Mouse (Mus musculus) erythroblast, adult 5-6 weeks (primary cell): ENCODE results near the gene Ripk3. TPM values are rescaled to one million over a fixed set of nuclear protein-coding genes. Genes with fewer than 3 reads are reported as not detected.

Experiments
- ATAC-seq: replicated peaks from 2 replicates; pipeline ENCODE4 v1.8.0; 2016; ENCODE audit warnings: moderate number of reproducible peaks, mild to moderate bottlenecking, moderate TSS enrichment, inconsistent platforms; ENCODE audit not compliant: poor library complexity, low FRiP score, severe bottlenecking
- total RNA-seq, 2 experiments: library from RNA; stranded (forward) in 1 of 2; stranded (reverse) in 1 of 2; fragments of 150-400 nt in 1 of 2; fragments of 200-764, 138-1000 nt in 1 of 2; gene quantifications; 2 replicates each; pipeline versions ENCODE4 v1.2.3 to v1.2.4; 2015 to 2017; ENCODE audit warnings: low replicate concordance in 2 of 2

Ripk3 gene
- total RNA-seq (2015; ENCODE audit: low replicate concordance): 17.1 and 22.6 TPM in 2 replicates
- total RNA-seq (2017; ENCODE audit: low replicate concordance): 6.7 and 7.2 TPM in 2 replicates

- ATAC-seq: no peak; the same call in 1 of the 2 replicates
These were observed at the start of gene Ripk3 for GRCm38 (mm10) chr14:55788256-55789050. Ripk3 (minus strand) TSS chr14:55788865.

DNA sequence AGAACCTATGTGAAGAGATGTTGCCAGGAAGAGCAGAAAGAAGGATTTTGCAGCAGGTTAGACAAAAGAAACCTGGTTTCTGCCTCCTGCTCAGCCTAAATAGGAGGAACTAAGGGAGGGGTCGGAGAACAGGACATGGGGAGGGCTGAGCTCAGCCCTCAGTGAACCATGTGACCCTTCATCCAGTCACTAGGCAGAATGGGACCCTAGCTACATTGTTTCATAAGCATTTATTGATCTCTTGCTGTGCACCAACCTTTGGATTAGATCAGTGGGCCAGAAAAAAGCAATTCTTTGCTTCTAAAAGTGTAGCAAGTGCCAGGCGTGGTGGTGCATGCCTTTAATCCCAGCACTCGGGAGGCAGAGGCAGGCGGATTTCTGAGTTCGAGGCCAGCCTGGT is 49.6 kb upstream of the Ripk3 start:
- ATAC-seq: no peak

DNA sequence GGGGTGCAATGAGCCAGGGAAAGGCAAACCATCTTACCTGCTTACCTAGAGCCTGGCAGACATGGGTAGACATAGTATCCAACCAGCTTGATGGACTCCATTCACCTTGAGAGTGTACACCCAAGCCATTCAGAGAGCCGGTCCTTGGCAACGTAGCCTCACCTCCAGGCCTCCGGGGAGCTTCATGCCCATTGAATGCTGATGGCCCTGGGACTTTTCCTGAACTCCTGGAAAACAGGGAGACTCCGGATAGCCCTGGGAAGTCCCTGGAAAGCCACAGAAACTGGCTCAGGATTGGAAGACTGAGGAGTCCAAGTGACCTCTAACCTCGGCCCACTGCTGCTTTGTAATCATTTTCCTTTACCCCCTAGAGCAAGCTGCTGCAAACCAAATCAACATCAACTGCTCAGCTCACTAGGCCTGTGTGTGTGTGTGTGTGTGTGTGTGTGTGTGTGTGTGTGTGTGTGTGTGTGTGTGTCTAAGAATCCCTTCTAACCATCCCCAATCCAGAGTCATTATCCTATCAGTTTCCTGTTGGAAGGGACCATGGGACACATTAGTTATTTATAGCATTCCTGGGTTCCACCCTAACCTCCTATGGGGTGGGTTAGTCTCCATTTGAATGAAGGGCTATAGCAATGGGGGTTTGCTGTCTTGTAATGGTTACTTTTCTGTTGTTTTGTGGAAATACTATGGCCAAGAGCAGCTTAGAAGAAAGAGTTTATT is 46.3 kb upstream of the Ripk3 start:
- no peak for ATAC-seq

- ATAC-seq: no peak
These were observed 44.5 kb upstream of the Ripk3 start for GRCm38 (mm10) chr14:55833126-55833525.

DNA sequence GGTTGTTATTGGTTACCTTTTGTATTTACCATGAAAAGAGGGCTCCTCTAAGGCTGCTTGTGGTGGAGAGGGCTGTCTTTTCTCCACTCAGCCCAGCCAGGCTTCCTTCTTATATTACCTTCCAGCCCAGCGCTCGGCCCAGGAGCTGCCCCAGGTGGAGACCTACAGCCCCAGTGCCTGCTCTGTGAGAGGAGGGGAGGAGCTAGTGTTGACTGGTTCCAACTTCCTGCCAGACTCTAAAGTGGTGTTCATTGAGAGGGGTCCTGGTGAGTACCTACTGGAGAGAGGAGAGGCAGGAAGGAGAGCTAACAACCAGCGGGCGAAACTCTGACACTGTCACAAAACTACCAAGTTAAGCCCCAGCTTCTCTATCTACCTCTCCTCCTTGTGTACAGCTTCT is 41.7 kb upstream of the Ripk3 start:
- no peak for ATAC-seq

- no peak for ATAC-seq
These were observed 41.2 kb upstream of the Ripk3 start for GRCm38 (mm10) chr14:55829854-55830253.

- no peak for ATAC-seq
These were observed 40.1 kb upstream of the Ripk3 start for GRCm38 (mm10) chr14:55828716-55829263.

- ATAC-seq: no peak
These were observed 38.1 kb upstream of the Ripk3 start for GRCm38 (mm10) chr14:55826551-55827340.

GRCm38 (mm10) chr14:55826142-55826541 is 37.5 kb upstream of the Ripk3 start:
- ATAC-seq: no peak

DNA sequence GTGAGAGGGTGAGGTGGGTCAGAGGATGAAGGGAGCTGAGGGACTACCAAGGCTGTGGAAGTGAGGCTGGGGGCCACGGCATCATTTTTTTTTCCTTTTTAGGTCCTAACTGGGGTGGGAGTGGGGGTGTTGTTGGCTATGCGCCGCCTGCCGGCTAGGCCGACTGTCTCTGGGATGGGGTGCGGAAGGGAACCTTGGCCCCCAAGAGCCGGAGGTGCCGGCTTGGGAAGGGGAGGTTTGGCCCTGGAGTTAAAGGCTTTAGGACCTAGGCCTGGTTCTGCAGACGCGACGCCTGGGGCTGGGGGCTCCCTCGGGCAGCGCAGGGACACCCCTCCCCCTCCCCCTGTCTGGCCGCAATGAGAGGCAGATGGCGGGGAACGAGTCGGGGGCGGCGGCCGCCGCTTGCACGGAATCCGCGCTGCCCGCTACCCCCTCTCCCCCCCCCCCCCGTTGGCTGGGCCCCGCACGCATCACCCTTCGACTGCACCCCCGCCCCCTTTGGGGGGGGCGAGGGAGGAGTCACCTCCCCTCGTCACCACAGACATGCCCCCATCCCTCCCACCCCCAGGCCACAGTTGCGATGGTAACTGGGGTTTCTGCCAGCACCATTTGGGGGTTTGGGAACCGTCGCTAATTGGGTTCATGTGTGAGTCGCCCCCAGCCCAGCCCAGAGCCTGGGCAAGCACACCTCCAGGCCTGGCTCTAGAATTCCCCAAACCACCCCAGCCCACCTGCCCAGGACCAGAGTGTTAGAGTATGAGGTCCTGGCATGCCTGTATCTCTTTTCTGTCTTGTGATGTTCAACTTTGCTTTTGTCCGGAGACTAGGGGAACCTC is 36.8 kb upstream of the Ripk3 start:
- no peak for ATAC-seq

GRCm38 (mm10) chr14:55824481-55825215 is 36.0 kb upstream of the Ripk3 start:
- ATAC-seq: no peak

DNA sequence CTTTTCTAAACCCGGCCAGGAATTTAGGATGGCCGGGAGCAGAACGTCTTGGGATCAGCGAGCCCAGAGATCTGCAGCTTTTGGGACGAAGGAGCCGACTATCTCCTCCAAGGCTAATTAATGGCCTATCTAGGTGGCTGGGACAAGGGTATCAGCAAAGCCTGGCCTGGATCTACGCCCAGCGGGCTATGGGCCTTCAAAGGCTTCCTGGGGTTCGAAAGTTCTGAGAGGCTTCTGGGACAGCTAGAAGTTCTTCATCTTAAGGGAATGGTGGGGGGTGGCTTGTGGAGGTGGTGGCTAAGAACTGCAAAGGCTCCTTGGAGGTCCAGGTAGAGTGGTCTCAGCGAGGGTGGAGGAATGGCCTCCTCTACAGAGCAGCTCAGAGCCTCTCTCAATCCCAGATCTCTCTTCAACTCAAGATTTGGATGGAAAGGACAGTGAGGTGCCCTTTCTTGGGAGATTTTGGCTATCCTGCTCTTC is 35.4 kb upstream of the Ripk3 start:
- no peak for ATAC-seq

- ATAC-seq: no peak
These were observed 34.5 kb upstream of the Ripk3 start, which contains the start of gene Nfatc4 for GRCm38 (mm10) chr14:55822991-55823762. Nfatc4 (plus strand) TSS chr14:55823144.

DNA sequence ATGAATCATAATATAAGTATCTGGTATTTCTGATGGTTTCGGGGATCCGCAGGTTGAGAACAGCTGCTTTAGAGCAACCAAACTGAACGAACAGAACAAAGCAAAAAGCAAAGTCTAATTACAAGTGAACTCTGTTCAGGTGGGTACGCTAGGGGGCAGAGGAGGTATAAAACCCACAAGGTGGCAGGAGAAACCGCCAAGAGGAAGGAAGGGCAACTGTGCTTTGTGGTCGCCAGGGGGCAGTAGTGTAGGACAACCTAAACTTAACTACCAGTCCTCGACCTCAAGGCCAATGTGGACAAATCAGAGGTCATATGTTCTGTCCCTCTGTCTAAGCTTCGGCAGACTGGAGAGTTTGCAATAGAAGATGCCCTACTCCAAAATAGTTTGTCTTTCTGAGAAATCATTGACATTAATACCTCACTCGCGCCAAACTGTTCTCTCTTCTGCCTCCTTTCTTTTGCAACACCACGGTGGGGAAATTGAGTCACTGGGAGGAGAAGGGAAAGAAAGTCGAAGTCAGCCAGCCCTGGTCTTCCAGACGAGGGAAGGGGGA is 33.8 kb upstream of the Ripk3 start:
- ATAC-seq: peak; percentile 56; the same call in 1 of the 2 replicates

DNA sequence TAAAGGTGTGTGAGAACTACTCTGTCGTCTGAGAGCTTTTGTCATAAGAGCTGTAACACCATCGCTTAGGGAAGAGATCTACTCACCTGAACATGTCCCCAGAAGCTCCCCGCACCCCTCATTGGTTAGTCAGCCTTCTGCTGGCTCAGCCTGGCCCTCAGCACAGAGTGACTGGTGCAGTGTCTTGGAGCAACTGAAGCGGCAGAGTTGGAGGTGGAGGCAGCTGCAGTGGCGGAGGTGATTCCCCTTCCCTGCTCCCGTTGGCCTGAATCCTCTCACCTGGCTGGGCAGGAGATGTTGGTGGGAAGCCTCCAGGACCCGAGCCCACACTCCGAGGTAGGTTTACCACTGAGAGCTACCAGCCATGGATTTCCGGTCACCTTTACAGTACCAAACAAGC is 31.9 kb upstream of the Ripk3 start:
- no peak for ATAC-seq

GRCm38 (mm10) chr14:55819845-55820405 is 31.3 kb upstream of the Ripk3 start:
- ATAC-seq: no peak

DNA sequence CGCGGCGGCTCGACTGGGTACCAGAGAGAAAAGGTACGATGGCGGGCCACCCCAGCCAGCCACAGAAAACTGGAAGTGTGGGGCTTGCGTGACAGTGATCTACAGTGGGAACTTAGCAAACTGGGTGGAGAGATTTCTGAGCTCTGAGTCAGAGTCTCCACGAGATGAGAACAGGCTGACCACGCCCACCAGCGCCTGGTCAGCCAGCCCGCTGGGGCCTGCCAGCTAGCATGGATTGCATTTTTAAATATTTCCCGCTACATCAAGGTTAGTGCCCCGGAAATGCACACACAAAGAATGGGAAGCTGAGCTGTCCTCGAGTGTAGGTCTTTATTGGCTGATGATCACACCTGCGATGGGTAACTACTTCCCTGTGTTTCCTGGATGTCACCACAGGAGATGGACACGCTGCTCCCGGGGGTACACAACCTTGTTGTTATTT is 26.7 kb upstream of the Ripk3 start:
- no peak for ATAC-seq
